Mouse (Mus musculus) cerebellum, adult 2 months (tissue): ENCODE data around the gene Sox5. TPM values are rescaled to one million over a fixed set of nuclear protein-coding genes. Genes with fewer than 3 reads are reported as not detected.

ENCODE experiments used
- DNase-seq, 2 experiments: peaks; one replicate each; pipeline ENCODE4 v3.0.0; 2021
- H3K27ac ChIP-seq: fragments of 200-500 bp; 2 replicates; pipeline ENCODE4 v1.5.1; 2012; ENCODE audit warnings: low read length, control low read depth, inconsistent platforms; ENCODE audit not compliant: insufficient read depth
- H3K27me3 ChIP-seq: fragments of 200-500 bp; 2 replicates; pipeline ENCODE4 v1.6.1; 2012; ENCODE audit warnings: inconsistent platforms, mild to moderate bottlenecking, low read length, moderate library complexity; ENCODE audit not compliant: control insufficient read depth, insufficient read depth
- H3K4me1 ChIP-seq: fragments of 200-500 bp; 2 replicates; pipeline ENCODE4 v1.6.1; 2011; ENCODE audit warnings: low read length; ENCODE audit not compliant: control insufficient read depth, insufficient read depth
- H3K4me3 ChIP-seq: fragments of 200-500 bp; replicated peaks from 2 replicates; pipeline ENCODE3; 2011; ENCODE audit warnings: mild to moderate bottlenecking, low read depth, low read length, control low read depth; ENCODE audit not compliant: insufficient read depth
- CTCF ChIP-seq: fragments of 200-500 bp; IDR thresholded peaks from 2 replicates; pipeline ENCODE4 v1.5.1; 2011; ENCODE audit warnings: low read depth, mild to moderate bottlenecking, control low read depth, low read length, moderate library complexity, borderline replicate concordance; ENCODE audit not compliant: insufficient read depth
- POLR2A ChIP-seq: fragments of 200-500 bp; IDR thresholded peaks from 2 replicates; pipeline ENCODE4 v1.6.1; 2011; ENCODE audit warnings: low read length, control low read depth, borderline replicate concordance; ENCODE audit not compliant: insufficient read depth
- WGBS: fragments of 180-500 bp; shearing (Covaris S2); methylation state at CpG from one replicate; pipeline ENCODE4 v1.1.7; 2018; 5-methylcytosine and 5-hydroxymethylcytosine counted together
- polyA plus RNA-seq: library from polyadenylated mRNA; depleted of rRNA; stranded (reverse); fragments of >200 nt; gene quantifications from 2 replicates; pipeline ENCODE4 v1.2.3, GENCODE M21; 2012

The Sox5 gene
- polyA plus RNA-seq, 1 experiment, result 13.3 TPM

- TF ChIP-seq CTCF (no peak), POLR2A (no peak)
- peaks cover 7% of the 10 kb centered on the region for H3K4me1 ChIP-seq
- no peak overlapping the region for H3K27ac ChIP-seq
- no peak for DNase-seq
- 94% methylated on average over 5 of the region's 5 CpGs for WGBS
- H3K4me3 ChIP-seq, result no peak overlapping the region
- no peaks in the 10 kb centered on the region for H3K27me3 ChIP-seq
These were observed 318.5 kb downstream of the Sox5 start for GRCm38 (mm10) chr6:144463274-144463673.

DNA sequence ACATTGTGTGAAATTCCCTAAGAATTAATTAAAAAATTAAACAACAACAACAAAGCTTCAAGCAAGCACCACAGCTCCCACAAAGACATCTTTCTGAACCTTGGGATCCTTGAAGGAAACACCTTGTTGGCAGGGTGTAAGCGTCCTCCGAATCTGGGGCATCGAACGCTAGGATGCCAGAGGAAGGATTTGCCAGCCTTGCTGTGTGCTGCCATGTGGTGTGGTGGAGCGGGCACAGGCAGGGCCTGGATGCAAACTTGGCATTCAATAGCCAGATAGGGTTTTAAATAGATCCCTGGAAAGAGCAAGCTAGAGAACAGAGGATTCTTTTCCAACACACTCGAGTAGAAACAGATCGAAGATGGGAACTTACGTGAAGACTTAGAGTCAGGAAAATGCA lies 322.3 kb downstream of the Sox5 start:
- Histone ChIP-seq H3K27ac (no peak overlapping the region), H3K4me1 (peaks cover 7% of the 10 kb centered on the region), H3K4me3 (no peak overlapping the region), H3K27me3 (no peaks in the 10 kb centered on the region)
- TF ChIP-seq POLR2A (no peak), CTCF (no peak)
- 10% methylated on average over 8 of the region's 8 CpGs for WGBS
- peak; percentile 74 to 90 for DNase-seq

DNA sequence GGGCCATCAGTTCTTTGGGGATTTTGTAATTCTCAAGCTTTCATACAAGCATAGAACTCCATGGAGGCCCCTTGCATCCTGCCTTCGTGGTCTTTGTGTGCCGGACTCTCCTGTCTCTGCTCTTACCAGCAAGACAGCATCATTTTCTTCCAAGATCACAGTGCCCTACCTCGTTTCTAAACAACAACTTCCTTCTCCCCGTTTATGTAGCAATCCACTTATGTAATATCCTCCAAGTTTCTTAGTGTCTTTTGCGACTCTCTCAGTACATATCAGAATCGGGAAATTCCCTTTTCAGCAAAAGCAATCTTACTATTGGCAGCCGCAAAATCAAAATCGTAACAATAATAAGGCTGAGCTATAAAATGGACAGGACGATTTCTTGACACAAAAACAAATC lies 324.3 kb downstream of the Sox5 start:
- no peak for DNase-seq
- 96% methylated on average over 9 of the region's 9 CpGs for WGBS
- Histone ChIP-seq H3K27ac (no peak overlapping the region), H3K27me3 (no peaks in the 10 kb centered on the region), H3K4me3 (no peak overlapping the region), H3K4me1 (peaks cover 16% of the 10 kb centered on the region)
- TF ChIP-seq POLR2A, result no peak
- no peak for TF ChIP-seq CTCF

DNA sequence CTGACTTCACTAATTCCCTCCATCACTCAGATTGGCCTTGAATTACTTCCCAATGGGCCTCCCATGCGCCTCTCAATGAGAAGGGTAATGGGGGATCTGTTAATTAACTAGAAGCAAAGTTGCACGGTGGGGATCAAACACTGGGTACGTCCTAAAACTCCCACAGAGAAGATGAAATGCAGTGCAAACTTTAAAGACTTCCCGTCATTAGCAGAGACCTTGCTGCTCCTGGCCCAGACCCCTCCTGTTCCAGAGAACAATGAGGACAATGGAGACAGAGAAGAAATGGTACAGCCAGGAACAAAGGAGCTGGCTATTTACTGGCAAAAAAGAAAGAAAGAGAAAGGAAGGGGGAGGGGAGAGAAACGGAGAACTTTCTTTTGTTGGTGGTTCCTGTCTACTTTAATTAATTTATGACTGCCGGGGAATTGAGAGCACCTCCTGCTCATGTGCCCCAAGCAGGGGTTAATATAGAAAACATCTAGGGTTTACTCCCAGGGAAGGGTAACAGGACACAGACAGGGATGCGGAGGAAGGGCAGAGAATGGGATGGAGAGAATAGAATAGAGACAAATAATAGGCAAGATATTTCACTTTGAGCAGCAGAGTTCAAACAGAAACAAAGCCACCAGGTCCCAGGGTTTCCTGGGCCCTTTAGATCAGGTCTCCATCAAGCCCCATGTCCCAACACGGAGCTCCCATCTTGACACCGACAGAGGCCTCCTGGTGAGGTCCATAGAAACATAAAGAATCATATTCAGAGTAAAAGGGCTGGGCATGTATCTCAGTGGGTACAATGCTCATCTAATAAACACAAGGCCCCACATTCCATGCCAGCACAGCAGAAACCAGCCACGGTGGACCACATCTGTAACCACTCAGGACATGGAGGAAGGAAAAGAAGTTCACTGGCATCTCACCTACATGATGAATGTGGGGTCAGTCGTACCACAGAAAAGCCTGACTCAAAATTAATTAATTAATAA lies 327.2 kb downstream of the Sox5 start:
- no peak for DNase-seq
- WGBS, result 76% methylated on average over 11 of the region's 11 CpGs
- H3K4me3 ChIP-seq, result no peak overlapping the region
- H3K27ac ChIP-seq, result no peak overlapping the region
- TF ChIP-seq CTCF, result no peak
- TF ChIP-seq POLR2A, result no peak
- H3K27me3 ChIP-seq, result no peaks in the 10 kb centered on the region
- peaks cover 15% of the 10 kb centered on the region for H3K4me1 ChIP-seq

GRCm38 (mm10) chr6:144453605-144454004 lies 328.2 kb downstream of the Sox5 start:
- H3K27ac ChIP-seq, result no peak overlapping the region
- H3K27me3 ChIP-seq, result no peaks in the 10 kb centered on the region
- no peak overlapping the region for H3K4me3 ChIP-seq
- WGBS, result 95% methylated on average over 7 of the region's 7 CpGs
- H3K4me1 ChIP-seq, result peaks cover 15% of the 10 kb centered on the region
- DNase-seq, result no peak
- TF ChIP-seq POLR2A (no peak), CTCF (no peak)

DNA sequence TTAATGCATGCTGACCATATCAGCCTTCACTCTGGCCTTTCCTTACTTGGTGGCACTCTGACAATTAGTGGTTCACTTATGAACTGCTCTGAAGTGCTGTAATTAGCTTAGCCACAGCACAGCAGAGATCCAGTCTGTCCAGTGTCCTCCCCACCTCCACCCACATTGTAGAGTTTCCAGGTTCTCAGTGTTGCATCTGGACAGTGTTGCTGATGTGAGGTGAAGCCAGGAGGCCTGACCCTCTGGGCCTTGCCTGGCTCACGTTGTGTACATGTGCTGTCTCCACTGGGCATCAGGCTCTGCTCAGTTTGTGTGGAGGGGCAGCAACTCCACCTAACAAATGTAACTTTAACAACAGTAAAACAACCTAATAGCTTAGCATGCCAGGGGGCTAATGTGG lies 328.6 kb downstream of the Sox5 start:
- H3K27ac ChIP-seq, result no peak overlapping the region
- TF ChIP-seq POLR2A (no peak), CTCF (no peak)
- WGBS, result 84% methylated on average over 1 of the region's 1 CpGs

GRCm38 (mm10) chr6:144452200-144452977 lies 329.4 kb downstream of the Sox5 start:
- 26% methylated on average over 11 of the region's 11 CpGs for WGBS
- TF ChIP-seq POLR2A (no peak), CTCF (no peak)
- H3K4me1 ChIP-seq, result peaks cover 15% of the 10 kb centered on the region
- no peak overlapping the region for H3K4me3 ChIP-seq
- DNase-seq, result peak in 1 of 2 experiments; percentile 47
- no peaks in the 10 kb centered on the region for H3K27me3 ChIP-seq
- H3K27ac ChIP-seq, result no peak overlapping the region

More for the DNA sequence above, 328.6 kb downstream of the Sox5 start:
- Histone ChIP-seq H3K27me3 (no peaks in the 10 kb centered on the region), H3K4me1 (peaks cover 15% of the 10 kb centered on the region), H3K4me3 (no peak overlapping the region)
- DNase-seq, result no peak

GRCm38 (mm10) chr6:144451631-144452030 lies 330.1 kb downstream of the Sox5 start:
- 62% methylated on average over 4 of the region's 4 CpGs for WGBS
- H3K27ac ChIP-seq, result no peak overlapping the region
- no peak for TF ChIP-seq POLR2A
- no peak for TF ChIP-seq CTCF

More at GRCm38 (mm10) chr6:144451631-144452030, 330.1 kb downstream of the Sox5 start:
- Histone ChIP-seq H3K4me1 (peaks cover 15% of the 10 kb centered on the region), H3K27me3 (no peaks in the 10 kb centered on the region), H3K4me3 (no peak overlapping the region)
- DNase-seq, result peak in 1 of 2 experiments; percentile 6
